Mouse (Mus musculus) bone marrow, adult 2 months (tissue): ENCODE measurements around the gene Lce1i. TPM values are rescaled to one million over a fixed set of nuclear protein-coding genes. Genes with fewer than 3 reads are reported as not detected.
"Not testable (repeated sequence)": the region's sequence is repeated elsewhere in the genome, so short reads cannot be mapped to it uniquely, and the experiment has no call there.

Experiments
- H3K27ac ChIP-seq: fragments of 200-500 bp; 2 replicates; pipeline ENCODE4 v1.5.1; 2012; ENCODE audit warnings: low read depth, mild to moderate bottlenecking, control low read depth, inconsistent platforms, low read length; ENCODE audit not compliant: control insufficient read depth, poor library complexity, insufficient read depth
- H3K4me1 ChIP-seq: fragments of 200-500 bp; 2 replicates; pipeline ENCODE4 v1.6.1; 2011; ENCODE audit warnings: low read length; ENCODE audit not compliant: control insufficient read depth, insufficient read depth
- H3K4me3 ChIP-seq: fragments of 200-500 bp; replicated peaks from 2 replicates; pipeline ENCODE3; 2011; ENCODE audit warnings: mild to moderate bottlenecking, low read depth, low read length, control low read depth; ENCODE audit not compliant: control insufficient read depth
- CTCF ChIP-seq: fragments of 200-500 bp; IDR thresholded peaks from 2 replicates; pipeline ENCODE4 v1.5.1; 2011; ENCODE audit warnings: low read length, control low read depth; ENCODE audit not compliant: control insufficient read depth, insufficient read depth
- POLR2A ChIP-seq: fragments of 200-500 bp; IDR thresholded peaks from 2 replicates; pipeline ENCODE4 v1.6.1; 2011; ENCODE audit warnings: low read depth, mild to moderate bottlenecking, control low read depth, low read length, borderline replicate concordance; ENCODE audit not compliant: control insufficient read depth
- WGBS: fragments of 180-500 bp; shearing (Covaris S2); methylation state at CpG from one replicate; pipeline ENCODE4 v1.1.7; 2018; 5-methylcytosine and 5-hydroxymethylcytosine counted together
- polyA plus RNA-seq: library from polyadenylated mRNA; stranded (reverse); fragments of >200 nt; gene quantifications from 2 replicates; pipeline ENCODE4 v1.2.4, GENCODE M21; 2011; ENCODE audit warnings: low replicate concordance; ENCODE audit not compliant: missing spikeins, insufficient read depth, insufficient read length

Gene Lce1i
- not detected in 2 replicates for polyA plus RNA-seq

- 68% methylated on average over 1 of the region's 1 CpGs for WGBS
- Histone ChIP-seq H3K4me1 (no peaks in the 10 kb centered on the region), H3K4me3 (no peak within 1 kb of the TSS), H3K27ac (no peak within 1 kb of the TSS)
- TF ChIP-seq CTCF, result no peak
- no peak for TF ChIP-seq POLR2A
These were observed at the start of gene Lce1i for GRCm38 (mm10) chr3:92778799-92779198. Lce1i (minus strand) TSS chr3:92778899.

GRCm38 (mm10) chr3:92827108-92827507 is 48.4 kb upstream of the Lce1i start, which contains the start of gene Kprp:
Kprp (minus strand) TSS chr3:92827247.
- no peak for TF ChIP-seq POLR2A
- TF ChIP-seq CTCF, result no peak
- H3K4me1 ChIP-seq, result no peaks in the 10 kb centered on the region
- no peak within 1 kb of the TSS for H3K27ac ChIP-seq
- H3K4me3 ChIP-seq, result no peak within 1 kb of the TSS
- WGBS, result 32% methylated on average over 1 of the region's 1 CpGs

- TF ChIP-seq CTCF (no peak), POLR2A (no peak)
These were observed 47.1 kb upstream of the Lce1i start for GRCm38 (mm10) chr3:92825808-92826207.

GRCm38 (mm10) chr3:92816036-92816435 is 37.3 kb upstream of the Lce1i start:
- not testable (repeated sequence) for H3K4me1 ChIP-seq, H3K4me3 ChIP-seq, H3K27ac ChIP-seq
- 86% methylated on average over 2 of the region's 2 CpGs for WGBS

More at GRCm38 (mm10) chr3:92825808-92826207, 47.1 kb upstream of the Lce1i start:
- WGBS, result 9% methylated on average over 1 of the region's 1 CpGs
- Histone ChIP-seq H3K27ac (no peak overlapping the region), H3K4me3 (no peak overlapping the region), H3K4me1 (no peaks in the 10 kb centered on the region)

- 77% methylated on average over 3 of the region's 3 CpGs for WGBS
- Histone ChIP-seq H3K4me3 (no peak overlapping the region), H3K4me1 (no peaks in the 10 kb centered on the region), H3K27ac (no peak overlapping the region)
- TF ChIP-seq POLR2A (no peak), CTCF (no peak)
These were observed 36.9 kb upstream of the Lce1i start for GRCm38 (mm10) chr3:92815581-92815980.

- H3K27ac ChIP-seq, result no peak within 1 kb of the TSS
- TF ChIP-seq POLR2A, result no peak
- no peak within 1 kb of the TSS for H3K4me3 ChIP-seq
- no peaks in the 10 kb centered on the region for H3K4me1 ChIP-seq
These were observed 29.1 kb upstream of the Lce1i start, which contains the start of gene Lce1k for GRCm38 (mm10) chr3:92807791-92808190. Lce1k (minus strand) TSS chr3:92807891.

- Histone ChIP-seq H3K4me1 (no peaks in the 10 kb centered on the region), H3K27ac (no peak within 1 kb of the TSS), H3K4me3 (no peak within 1 kb of the TSS)
- TF ChIP-seq POLR2A, result no peak
- TF ChIP-seq CTCF, result no peak
- WGBS, result 92% methylated on average over 1 of the region's 1 CpGs
These were observed 11.7 kb upstream of the Lce1i start, which contains the start of gene Lce1j for GRCm38 (mm10) chr3:92790414-92790813. Lce1j (minus strand) TSS chr3:92790514.

GRCm38 (mm10) chr3:92771573-92771972 is 7.1 kb downstream of the Lce1i start:
- H3K4me1 ChIP-seq, result no peaks in the 10 kb centered on the region
- H3K4me3 ChIP-seq, result no peak overlapping the region
- H3K27ac ChIP-seq, result no peak overlapping the region
- WGBS, result 22% methylated on average over 3 of the region's 3 CpGs
- TF ChIP-seq CTCF (no peak), POLR2A (no peak)

- H3K4me3 ChIP-seq, result no peak within 1 kb of the TSS
- no peak within 1 kb of the TSS for H3K27ac ChIP-seq
- no peaks in the 10 kb centered on the region for H3K4me1 ChIP-seq
- TF ChIP-seq POLR2A (no peak), CTCF (no peak)
- 93% methylated on average over 1 of the region's 1 CpGs for WGBS
These were observed 13.7 kb downstream of the Lce1i start, which contains the start of gene Lce1h for GRCm38 (mm10) chr3:92764965-92765364. Lce1h (minus strand) TSS chr3:92765065.

GRCm38 (mm10) chr3:92753197-92753596 is 25.5 kb downstream of the Lce1i start:
- no peak for TF ChIP-seq CTCF
- no peak for TF ChIP-seq POLR2A
- Histone ChIP-seq H3K4me1 (no peaks in the 10 kb centered on the region), H3K27ac (no peak overlapping the region), H3K4me3 (no peak overlapping the region)
- WGBS, result 41% methylated on average over 3 of the region's 3 CpGs
